Mouse (Mus musculus) olfactory bulb, adult 2 months (tissue): ENCODE measurements at regions not wholly inside any gene's neighbourhood (a gene's known extent, or its start where the extent isn't known, plus 50 kb on each side); places are given as distances from the start of the nearest gene placed in this dataset.

ENCODE experiments used
- CTCF ChIP-seq: fragments of 200-500 bp; IDR thresholded peaks from 2 replicates; pipeline ENCODE4 v1.5.1; 2012; ENCODE audit warnings: low read depth, mild to moderate bottlenecking, low read length, moderate library complexity; ENCODE audit not compliant: insufficient read depth
- POLR2A ChIP-seq: fragments of 200-500 bp; IDR thresholded peaks from 2 replicates; pipeline ENCODE4 v1.6.1; 2012; ENCODE audit warnings: mild to moderate bottlenecking, low read depth, low read length, moderate library complexity; ENCODE audit not compliant: insufficient read depth

GRCm38 (mm10) chr17:9751348-9752170, 82.0 kb upstream of the Pabpc6 start:
- no peak for TF ChIP-seq CTCF
- no peak for TF ChIP-seq POLR2A
